Mouse (Mus musculus) stomach, postnatal 0 days (tissue): ENCODE measurements around the gene Mtmr11. TPM values are rescaled to one million over a fixed set of nuclear protein-coding genes. Genes with fewer than 3 reads are reported as not detected.
"Not testable (repeated sequence)": the region's sequence is repeated elsewhere in the genome, so short reads cannot be mapped to it uniquely, and the experiment has no call there.

ENCODE experiments used
- ATAC-seq: fragments of 200-750 bp; cut with Nextera tagmentation; 2 replicates; pipeline ENCODE4 v1.8.0; 2017; ENCODE audit not compliant: low FRiP score, low TSS enrichment
- DNase-seq: peaks from one replicate; pipeline ENCODE4 v3.0.0-alpha.2; 2016; ENCODE audit warnings: low spot score
- H3K27ac ChIP-seq: fragments of 300-500 bp; sonication (generic); replicated peaks from 2 replicates; pipeline ENCODE4 v1.5.1; 2014; ENCODE audit warnings: mild to moderate bottlenecking, control low read depth
- H3K27me3 ChIP-seq: fragments of 300-500 bp; sonication (generic); 2 replicates; pipeline ENCODE4 v1.6.1; 2014; ENCODE audit warnings: low read length; ENCODE audit not compliant: control insufficient read depth, insufficient read depth
- H3K36me3 ChIP-seq: fragments of 300-500 bp; sonication (generic); 2 replicates; pipeline ENCODE4 v1.6.1; 2014; ENCODE audit warnings: low read length, mixed read lengths; ENCODE audit not compliant: control insufficient read depth, insufficient read depth
- H3K4me1 ChIP-seq: fragments of 300-500 bp; sonication (generic); replicated peaks from 2 replicates; pipeline ENCODE4 v1.6.1; 2014; ENCODE audit warnings: antibody characterized with exemption; ENCODE audit not compliant: control insufficient read depth, insufficient read depth
- H3K4me2 ChIP-seq: fragments of 300-500 bp; sonication (generic); replicated peaks from 2 replicates; pipeline ENCODE4 v1.6.1; 2014; ENCODE audit warnings: low read depth, mild to moderate bottlenecking, control low read depth, moderate library complexity
- H3K4me3 ChIP-seq: fragments of 300-500 bp; sonication (generic); 2 replicates; pipeline ENCODE4 v1.5.1; 2014; ENCODE audit warnings: low read depth, low read length, control low read depth
- H3K9ac ChIP-seq: fragments of 300-500 bp; sonication (generic); 2 replicates; pipeline ENCODE4 v1.6.1; 2014; ENCODE audit warnings: mild to moderate bottlenecking, low read length, control low read depth, mixed read lengths
- H3K9me3 ChIP-seq: fragments of 300-500 bp; sonication (generic); 2 replicates; pipeline ENCODE4 v1.6.1; 2016; ENCODE audit warnings: low read length; ENCODE audit not compliant: control insufficient read depth
- CTCF ChIP-seq: IDR thresholded peaks from 2 replicates; pipeline ENCODE4 v1.5.1; 2016; ENCODE audit warnings: antibody characterized with exemption, low read depth, mild to moderate bottlenecking, moderate library complexity
- EP300 ChIP-seq: optimal IDR thresholded peaks from 2 replicates; pipeline ENCODE3; 2016; ENCODE audit warnings: antibody characterized with exemption
- WGBS: fragments of 180-500 bp; shearing (Covaris S2); extraction: QIAGEN DNeasy Blood & Tissue Kit; methylation state at CpG from one replicate; pipeline ENCODE4 v1.1.7; 2014; 5-methylcytosine and 5-hydroxymethylcytosine counted together
- polyA plus RNA-seq: library from polyadenylated mRNA; unstranded; fragments of >200 nt; fragmentation: Nextera tagmentation; extraction: Ambion mirVana; gene quantifications from 2 replicates; pipeline ENCODE4 v1.2.1, GENCODE M21; 2015

The Mtmr11 gene
- polyA plus RNA-seq, 1 experiment from 2014 or later = 8.2 TPM

DNA sequence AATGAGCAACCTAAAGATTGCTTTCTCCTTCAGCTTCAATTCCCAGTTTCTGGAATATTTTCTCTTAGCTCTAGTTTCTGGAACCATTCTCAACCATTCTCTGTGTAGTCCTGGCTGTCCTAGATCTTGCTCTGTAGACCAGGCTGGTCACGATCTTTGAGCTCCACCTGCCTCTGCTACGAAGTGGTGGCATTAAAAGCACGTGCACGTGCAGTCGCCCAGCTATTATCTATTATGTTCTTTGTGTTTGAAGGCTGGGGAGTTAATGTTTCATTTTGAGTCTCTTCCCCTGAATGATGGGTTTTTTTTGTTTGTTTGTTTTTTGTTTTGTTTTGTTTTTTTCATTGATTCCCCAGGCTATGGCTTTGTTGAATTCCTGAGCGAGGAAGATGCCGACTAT lies 11.4 kb downstream of the Mtmr11 start:
- H3K36me3 ChIP-seq = 0 out of 2 replicates have a peak, but pooled peaks cover 4% of the 10 kb centered on the region
- peak overlapping the region; percentile 84 for H3K4me2 ChIP-seq
- H3K27me3 ChIP-seq = no peaks in the 10 kb centered on the region
- no peak for DNase-seq
- H3K4me1 ChIP-seq = 0 out of 2 replicates have a peak, but pooled peaks cover 3% of the 10 kb centered on the region
- H3K27ac ChIP-seq = 0 out of 2 replicates have a peak overlapping the region, but pooled peaks have one; percentile 99
- peak overlapping the region; percentile 88 for H3K4me3 ChIP-seq
- ATAC-seq = no peak
- TF ChIP-seq EP300 = no peak
- no peak for TF ChIP-seq CTCF
- 28% methylated on average over 7 of the region's 7 CpGs for WGBS
- H3K9ac ChIP-seq = peak overlapping the region; percentile 89
- H3K9me3 ChIP-seq = no peaks in the 10 kb centered on the region

DNA sequence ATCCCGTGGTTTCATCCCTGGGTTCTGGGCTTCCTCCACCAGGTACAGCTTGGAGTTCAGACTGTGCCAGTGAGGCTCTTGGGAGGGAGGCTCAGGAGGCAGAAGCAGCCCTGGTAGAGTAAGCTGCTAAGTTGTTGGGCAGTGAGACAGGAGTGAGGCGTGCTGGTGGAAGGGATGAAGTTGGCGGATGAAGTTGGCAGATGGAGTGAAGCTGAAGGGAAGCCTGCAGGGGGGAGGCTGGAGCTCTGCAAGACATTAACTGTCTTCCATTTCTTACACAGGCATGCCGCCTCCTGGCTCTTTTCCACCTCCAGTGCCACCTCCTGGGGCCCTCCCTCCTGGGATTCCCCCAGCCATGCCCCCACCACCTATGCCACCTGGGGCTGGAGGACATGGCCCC lies 12.2 kb downstream of the Mtmr11 start:
- not testable (repeated sequence) for H3K4me3 ChIP-seq, H3K9me3 ChIP-seq, ATAC-seq, H3K27me3 ChIP-seq, H3K27ac ChIP-seq, H3K9ac ChIP-seq, H3K36me3 ChIP-seq, H3K4me2 ChIP-seq, DNase-seq, H3K4me1 ChIP-seq
- WGBS = 85% methylated on average over 4 of the region's 4 CpGs

DNA sequence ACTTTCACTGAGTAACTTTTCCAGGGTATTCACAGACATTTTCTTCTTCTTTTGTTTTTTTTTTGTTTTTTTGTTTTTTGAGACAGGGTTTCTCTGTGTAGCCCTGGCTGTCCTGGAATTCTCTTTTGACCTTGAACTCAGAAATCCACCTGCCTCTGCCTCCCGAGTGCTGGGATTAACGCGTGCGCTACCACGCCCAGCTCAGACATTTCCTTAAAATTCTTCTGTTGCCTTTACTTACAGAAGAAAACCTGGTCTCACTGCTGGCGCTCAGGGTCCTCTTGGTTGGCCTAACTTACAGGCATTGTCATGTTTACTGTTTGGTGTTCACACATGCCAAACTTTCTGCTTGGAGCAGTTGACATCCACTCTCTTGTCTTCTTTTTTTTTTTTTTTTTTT lies 13.4 kb downstream of the Mtmr11 start:
- Histone ChIP-seq H3K36me3 (peaks cover 4% of the 10 kb centered on the region; the same call in 1 of the 2 replicates), H3K9ac (no peak overlapping the region)

DNA sequence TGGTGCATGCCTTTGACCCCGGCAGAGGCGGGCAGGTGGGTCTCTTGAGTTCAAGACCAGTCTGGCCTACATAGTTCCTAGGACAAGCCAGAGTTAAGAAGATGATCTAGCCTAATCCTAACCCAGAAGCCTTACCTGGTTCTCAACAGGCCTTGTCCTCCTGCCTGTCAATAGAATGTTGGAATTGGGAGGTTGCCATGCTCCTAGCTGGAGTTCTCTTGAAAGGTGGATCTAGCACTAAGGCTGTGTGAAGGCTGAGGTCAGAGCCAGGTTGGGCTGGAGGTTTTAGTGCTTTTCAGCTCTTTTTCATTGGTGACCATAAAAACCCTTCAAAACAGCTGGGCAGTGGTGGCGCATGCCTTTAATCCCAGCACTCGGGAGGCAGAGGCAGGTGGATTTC lies 16.6 kb downstream of the Mtmr11 start:
- TF ChIP-seq CTCF (no peak), EP300 (no peak)
- Histone ChIP-seq H3K9me3 (no peaks in the 10 kb centered on the region), H3K4me2 (no peak overlapping the region), H3K9ac (no peak overlapping the region), H3K4me3 (no peak overlapping the region), H3K4me1 (0 out of 2 replicates have a peak, but pooled peaks cover 5% of the 10 kb centered on the region), H3K27me3 (no peaks in the 10 kb centered on the region), H3K27ac (no peak overlapping the region), H3K36me3 (peaks cover 4% of the 10 kb centered on the region; the same call in 1 of the 2 replicates)
- 93% methylated on average over 4 of the region's 4 CpGs for WGBS
- DNase-seq = no peak
- ATAC-seq = no peak

More for the DNA sequence above, 13.4 kb downstream of the Mtmr11 start:
- H3K4me1 ChIP-seq = 0 out of 2 replicates have a peak, but pooled peaks cover 3% of the 10 kb centered on the region
- no peak overlapping the region for H3K4me3 ChIP-seq
- 92% methylated on average over 6 of the region's 6 CpGs for WGBS
- no peaks in the 10 kb centered on the region for H3K9me3 ChIP-seq
- DNase-seq (no peak), ATAC-seq (no peak)
- no peak overlapping the region for H3K27ac ChIP-seq
- TF ChIP-seq CTCF = no peak
- no peak for TF ChIP-seq EP300
- no peaks in the 10 kb centered on the region for H3K27me3 ChIP-seq
- no peak overlapping the region for H3K4me2 ChIP-seq

DNA sequence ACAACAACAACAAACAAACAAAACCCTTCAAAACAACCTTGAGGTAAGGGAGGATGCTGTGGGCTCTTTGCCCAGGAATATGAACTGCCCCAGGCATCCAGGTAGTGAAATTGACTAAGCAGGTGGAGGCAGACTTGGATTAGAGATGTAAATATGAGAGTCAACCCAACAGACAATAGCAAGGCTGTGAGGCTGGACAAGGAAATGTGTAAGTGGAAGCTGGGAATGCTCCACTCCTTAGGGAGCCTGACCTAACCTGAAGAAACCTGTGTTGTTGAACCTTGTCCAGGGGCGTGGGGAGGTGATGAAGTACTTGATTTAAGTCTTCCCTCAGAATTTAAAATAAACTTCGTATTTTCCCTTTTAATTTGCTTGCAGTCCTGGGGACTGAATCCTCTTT lies 17.1 kb downstream of the Mtmr11 start:
- no peak for ATAC-seq
- Histone ChIP-seq H3K4me2 (no peak overlapping the region), H3K9ac (no peak overlapping the region), H3K4me3 (no peak overlapping the region), H3K4me1 (0 out of 2 replicates have a peak, but pooled peaks cover 5% of the 10 kb centered on the region), H3K27me3 (no peaks in the 10 kb centered on the region), H3K27ac (no peak overlapping the region), H3K36me3 (peaks cover 4% of the 10 kb centered on the region; the same call in 1 of the 2 replicates), H3K9me3 (no peaks in the 10 kb centered on the region)
- TF ChIP-seq CTCF (no peak), EP300 (no peak)
- no peak for DNase-seq
- WGBS = 61% methylated on average over 2 of the region's 2 CpGs

GRCm38 (mm10) chr3:96179531-96179930 lies 17.7 kb downstream of the Mtmr11 start:
- no peak for DNase-seq
- Histone ChIP-seq H3K4me1 (0 out of 2 replicates have a peak, but pooled peaks cover 5% of the 10 kb centered on the region), H3K36me3 (peaks cover 2% of the 10 kb centered on the region; the same call in 1 of the 2 replicates), H3K27me3 (no peaks in the 10 kb centered on the region), H3K27ac (no peak overlapping the region), H3K4me3 (no peak overlapping the region), H3K9ac (no peak overlapping the region), H3K4me2 (no peak overlapping the region), H3K9me3 (no peaks in the 10 kb centered on the region)
- no peak for TF ChIP-seq CTCF
- no peak for TF ChIP-seq EP300
- no peak for ATAC-seq
- WGBS = 52% methylated on average over 4 of the region's 4 CpGs
